Mouse (Mus musculus) cerebellum, adult 9-11 months (tissue): ENCODE results near the gene Micu1.

ENCODE experiments used
- DNase-seq: peaks from one replicate; pipeline ENCODE4 v3.0.0; 2022

Micu1 gene

DNA sequence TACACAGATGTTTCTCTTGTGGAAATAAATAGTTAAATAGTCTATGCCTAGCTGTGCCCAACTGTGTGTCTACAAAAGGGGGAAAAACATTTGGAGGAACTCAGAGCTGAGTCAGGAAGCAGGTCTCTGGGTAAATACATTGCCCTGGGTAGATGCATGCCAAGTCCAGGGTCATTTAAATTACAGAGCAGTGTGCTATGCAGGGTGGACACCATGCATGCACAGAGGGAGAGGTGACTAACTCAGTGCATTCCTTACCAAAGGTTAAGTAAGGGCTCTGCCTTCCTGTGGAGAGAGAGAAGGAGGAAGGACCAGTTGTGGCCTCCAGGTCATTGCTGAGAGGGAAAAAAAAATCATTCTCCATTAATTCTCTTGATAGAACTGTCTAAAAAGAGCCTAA is 22.4 kb downstream of the Micu1 start:
- no peak for DNase-seq

DNA sequence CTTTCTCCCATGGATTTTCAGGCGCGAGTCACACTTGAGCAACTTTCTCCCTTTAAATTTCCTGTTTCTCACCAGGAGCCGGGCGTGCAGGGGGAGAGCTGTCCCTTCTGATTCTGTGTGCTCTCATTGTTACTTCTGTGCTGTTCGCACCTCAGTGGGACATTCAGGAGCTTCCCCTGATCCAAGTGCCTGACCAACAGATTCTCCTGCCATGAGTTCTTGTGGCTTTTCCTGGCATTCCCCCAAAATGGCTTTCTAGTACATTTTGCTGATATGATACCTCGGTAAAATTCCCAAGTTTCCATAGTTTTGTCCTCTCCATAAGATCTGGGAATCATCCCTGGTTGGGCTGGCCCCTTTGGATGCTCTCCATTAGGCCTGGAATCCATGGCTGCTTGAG is 25.0 kb downstream of the Micu1 start:
- peak; percentile 28 for DNase-seq

DNA sequence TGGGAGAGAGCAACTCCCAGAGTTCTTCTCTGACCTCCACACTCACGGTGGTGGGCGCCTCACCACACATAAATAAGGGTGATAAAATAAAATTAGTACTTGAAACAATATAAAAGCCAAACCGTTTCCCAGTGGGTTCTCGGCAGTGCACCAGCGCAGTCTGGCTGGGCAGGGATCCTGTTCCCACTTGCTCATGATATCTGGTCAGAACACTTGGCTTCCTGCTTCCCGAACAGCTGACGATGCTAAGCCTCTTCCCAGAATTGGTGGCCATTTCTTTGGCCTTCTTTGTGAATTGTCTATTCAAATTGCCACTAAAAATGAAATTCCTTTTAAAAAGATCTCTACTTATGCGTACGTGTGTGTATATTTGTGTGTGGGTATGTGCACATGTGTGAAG is 27.0 kb downstream of the Micu1 start:
- no peak for DNase-seq

DNA sequence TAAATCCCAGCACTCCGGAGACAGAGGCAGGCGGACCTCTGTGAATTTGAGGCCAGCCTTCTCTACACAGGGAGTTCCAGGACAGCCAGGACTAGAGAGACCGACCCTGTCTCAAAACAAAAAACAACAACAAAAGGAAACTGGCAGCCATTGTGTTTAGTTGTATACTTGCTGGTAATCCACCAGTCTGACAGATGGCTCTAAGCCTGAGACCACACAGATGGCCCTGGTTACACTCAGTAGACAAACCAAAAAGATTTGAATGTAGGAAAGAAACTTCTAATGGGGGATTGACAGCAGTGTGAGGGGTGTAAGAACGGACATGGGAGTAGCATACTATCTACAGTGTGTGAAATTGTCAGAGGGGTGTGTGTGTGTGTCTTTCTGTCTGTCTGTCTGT is 27.6 kb downstream of the Micu1 start:
- DNase-seq: peak; percentile 53

DNA sequence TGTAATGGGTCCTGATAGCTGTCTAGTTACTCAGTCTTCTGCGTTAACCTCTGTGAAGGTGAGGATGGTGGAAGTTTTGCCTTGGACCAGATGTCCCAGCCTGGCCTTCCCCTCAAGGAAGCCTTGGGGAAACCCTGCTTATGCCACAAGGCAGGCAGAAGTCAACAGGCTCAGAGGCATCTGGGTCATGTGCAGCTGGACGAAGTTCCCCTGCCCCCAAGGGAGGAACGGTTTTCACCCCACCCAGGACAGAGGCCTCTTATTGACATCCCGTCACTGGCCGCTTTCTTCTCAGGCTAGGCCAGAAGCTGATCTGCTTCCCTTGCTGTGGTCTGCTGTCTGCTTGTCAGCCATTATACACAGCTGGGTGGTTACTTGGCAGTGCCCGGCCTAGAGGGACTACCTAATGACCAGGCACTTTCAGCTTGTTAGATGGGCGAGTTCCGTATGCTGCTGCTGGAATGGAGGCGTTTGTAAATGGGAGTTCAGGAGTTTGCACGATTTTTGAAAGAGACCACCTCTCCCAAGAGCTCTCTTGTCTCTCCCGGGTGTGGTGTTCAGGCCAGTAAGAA is 33.8 kb downstream of the Micu1 start:
- DNase-seq: no peak

DNA sequence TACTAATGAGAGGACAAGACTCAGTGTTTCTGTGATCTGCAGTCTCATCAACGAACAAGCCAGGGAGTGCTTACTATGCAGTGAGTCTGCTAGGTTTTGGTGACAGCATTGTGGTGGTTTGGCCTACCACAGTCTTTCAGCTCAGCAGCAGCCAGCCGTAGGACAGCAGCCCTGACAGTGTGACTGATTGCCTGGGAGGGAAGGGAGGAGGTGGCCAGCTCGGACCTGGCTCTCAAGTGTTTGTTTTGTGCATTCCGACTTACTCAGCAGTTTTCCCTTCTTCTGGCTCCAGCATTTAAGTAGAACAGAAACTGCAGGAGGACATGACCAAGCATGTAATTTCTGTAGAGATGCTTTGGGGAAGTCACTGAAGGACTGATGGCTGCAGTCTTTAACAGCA is 39.2 kb downstream of the Micu1 start:
- no peak for DNase-seq

DNA sequence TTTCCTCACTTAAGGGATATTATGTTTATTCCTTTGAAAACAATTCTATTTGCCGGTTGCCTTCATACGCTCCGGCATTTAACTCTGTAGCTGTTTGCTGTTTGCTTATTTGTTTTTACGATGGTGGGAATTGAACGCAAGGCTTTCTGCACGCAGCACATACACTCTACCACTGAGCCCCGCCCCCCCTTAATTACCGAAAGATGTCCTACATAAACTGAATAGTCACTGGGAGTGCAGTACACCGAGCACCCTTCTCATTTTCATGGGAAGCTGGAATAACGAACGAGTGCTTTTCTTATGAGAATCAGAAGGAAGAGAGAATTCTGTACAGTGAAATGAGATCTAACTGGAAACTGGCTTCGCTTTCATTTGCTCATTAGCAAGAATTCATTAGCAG is 41.1 kb downstream of the Micu1 start:
- no peak for DNase-seq

DNA sequence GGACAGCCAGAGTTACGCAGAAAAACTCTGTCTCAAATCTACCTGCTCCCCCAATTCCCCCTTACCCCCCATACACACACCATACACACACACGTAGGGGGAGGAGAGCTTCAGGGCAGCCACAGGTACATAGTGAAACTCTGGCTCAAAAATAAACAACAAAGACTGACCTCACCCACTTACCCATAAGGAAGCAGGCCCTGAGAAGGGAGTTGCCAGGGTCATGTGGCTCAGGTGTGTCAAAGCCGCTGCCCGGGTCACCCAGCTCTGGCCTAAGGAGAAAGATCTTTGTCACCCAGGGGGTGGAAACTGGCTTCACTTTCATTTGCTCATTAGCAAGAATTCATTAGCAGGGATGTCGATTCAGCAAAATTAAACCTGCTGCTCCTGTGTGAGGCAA is 41.7 kb downstream of the Micu1 start:
- no peak for DNase-seq

DNA sequence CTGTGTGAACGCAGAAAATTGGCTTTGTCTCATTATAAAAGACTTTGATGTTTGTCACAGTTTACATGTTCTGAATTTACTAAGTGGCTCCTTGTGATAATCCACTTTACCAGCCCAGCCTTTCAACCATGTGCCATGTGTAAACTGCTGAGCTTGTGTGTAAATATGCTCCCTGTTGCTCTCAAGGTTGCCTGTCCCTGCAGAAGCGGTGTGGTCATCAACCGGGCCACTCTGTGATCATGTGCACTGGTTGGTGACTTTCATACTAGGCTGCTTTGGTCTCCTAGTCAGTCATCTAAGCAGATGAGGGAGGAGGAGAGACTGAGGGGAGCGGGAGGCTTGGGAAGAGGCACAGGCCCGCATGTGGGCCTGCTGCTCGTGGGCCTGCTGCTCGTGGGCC is 45.1 kb downstream of the Micu1 start:
- no peak for DNase-seq

DNA sequence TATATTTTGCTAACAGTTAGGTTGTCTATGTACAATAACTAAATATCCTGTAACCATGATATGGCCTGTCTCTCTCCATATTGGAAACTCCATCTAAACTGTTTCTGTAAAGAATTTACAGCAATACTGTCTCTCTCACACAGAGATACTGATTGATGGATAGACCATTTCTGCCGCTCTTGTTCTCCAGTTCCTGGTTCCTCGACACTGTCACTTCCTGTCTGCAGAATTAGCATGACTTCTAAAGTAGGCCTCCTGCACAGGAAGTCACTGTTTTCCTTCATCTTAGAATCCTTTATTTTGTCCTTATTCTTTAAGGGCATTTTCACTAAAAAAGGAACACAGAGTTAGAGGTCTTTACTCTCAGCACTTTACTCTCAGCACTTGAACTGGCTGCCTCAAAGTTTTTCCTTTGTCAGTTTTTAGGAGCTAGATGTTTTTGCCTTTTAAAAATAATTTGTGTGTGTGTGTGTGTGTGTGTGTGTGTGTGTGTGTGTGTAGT is 46.5 kb downstream of the Micu1 start:
- DNase-seq: no peak

DNA sequence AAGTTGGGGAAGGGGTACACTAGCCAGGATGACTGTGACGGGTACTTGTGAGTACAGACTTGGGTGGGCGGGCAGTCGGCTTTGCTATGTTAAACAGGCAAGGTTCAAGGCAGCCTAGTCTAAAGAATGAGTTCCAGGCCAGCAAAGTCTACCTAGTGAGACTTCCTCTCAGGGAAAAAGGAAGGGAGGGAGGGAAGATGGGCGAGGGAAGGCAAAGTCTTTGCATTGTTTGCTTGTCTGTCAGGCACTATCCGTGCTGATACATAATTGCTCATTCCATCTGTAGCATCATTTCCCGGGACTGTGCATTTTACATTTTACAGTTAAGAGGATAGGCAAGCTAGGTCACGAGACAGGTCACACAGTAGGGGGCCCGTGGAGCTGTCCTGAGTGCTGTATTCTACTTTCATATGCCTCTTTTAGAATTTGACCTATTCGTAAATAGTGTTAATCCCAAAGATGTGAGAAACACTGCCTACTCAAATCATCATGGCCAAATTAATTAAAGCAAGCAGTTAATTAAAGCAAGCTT is 51.3 kb downstream of the Micu1 start:
- no peak for DNase-seq

DNA sequence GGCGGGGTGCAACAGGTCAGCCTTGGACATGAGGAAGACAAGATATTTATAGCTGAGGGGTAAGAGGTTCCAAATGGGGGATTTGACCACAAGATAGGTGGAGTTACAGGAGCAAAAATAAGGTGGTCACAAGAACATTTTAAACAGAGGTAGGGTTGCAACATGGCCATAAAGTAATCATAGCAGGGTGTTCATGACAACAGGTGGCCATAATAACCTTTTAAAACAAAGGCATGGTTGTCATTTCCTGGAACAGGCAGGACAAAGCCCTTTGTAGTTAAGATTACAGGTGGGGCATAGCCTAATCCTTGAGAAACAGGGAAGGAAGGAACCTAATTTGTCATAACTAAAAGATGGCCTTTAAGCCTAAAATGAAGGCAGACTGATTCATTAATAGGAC is 51.8 kb downstream of the Micu1 start:
- no peak for DNase-seq

DNA sequence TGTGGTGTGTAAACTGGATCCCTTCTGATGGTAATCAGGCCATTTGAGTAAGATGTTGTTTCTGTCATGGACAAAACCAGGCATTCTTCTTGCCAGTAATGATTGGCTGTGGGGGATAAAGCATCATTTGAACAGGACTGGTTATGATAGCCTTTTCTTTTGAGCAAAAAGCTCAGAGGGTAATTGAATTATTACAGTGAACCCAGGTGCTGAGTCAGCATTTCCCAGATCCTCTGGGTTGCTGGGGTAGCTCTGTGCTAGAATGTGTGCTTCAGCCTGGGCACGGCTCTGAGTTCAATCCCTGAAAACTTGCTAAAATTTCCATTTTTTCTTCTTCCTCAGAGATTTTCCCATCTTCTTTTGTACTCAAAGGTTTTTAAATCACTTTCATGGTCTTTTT is 52.6 kb downstream of the Micu1 start:
- DNase-seq: no peak

DNA sequence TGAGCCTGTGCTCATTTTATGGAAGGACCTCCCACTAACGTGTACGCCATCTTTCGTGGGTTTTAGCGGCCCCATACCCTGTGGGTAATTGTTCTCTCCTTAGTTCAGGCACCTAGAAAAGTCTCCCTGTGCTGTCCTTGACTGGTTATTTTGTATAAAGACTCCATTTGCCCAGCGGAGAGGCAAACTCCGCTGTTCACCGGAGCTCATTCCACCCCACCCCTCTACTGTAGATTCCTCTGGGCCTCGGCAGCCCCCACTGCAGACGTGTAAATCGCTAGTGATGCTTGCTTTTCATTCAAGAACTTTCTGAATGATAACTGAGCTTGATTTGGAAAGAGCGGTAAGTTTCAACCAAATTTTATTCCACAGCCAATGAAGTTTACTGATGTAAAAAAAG is 53.4 kb downstream of the Micu1 start:
- no peak for DNase-seq

DNA sequence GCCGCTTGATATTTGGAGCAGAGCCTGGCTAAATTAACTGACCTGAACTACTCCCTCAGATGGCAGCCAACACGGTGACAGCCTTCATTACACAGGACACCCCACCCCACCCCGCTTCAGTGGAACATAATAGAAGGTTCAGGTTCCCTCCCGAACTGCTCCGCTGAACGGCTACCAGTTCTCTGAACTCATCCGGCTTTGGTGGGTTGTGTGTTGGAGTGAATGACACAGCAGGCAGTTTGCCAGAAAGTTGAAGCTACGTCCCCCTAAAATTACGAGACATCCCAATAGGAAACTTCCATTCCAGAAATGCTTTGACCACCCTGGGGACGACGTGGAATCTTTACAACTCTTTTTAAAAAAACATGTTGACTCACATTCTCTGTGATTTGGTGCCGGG is 53.8 kb downstream of the Micu1 start:
- no peak for DNase-seq

DNA sequence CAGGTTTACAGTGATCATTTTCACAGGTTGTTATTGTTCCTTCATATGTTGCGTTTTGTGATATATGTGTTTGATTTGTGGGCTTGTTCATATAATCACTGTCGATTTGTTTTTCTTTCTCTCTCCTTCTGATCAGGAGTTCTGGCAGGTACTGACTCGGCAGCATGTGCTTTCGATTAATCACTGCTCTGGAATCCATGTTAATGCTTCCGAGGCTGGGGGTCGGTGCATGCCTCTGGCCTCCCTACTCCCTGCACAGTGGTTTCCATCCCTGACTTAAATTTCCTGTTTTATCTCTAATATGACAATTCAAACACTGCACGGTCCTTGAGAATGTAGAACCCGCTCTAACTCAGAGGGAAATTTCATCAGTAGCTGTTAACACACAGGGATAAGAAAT is 54.3 kb downstream of the Micu1 start:
- DNase-seq: no peak

DNA sequence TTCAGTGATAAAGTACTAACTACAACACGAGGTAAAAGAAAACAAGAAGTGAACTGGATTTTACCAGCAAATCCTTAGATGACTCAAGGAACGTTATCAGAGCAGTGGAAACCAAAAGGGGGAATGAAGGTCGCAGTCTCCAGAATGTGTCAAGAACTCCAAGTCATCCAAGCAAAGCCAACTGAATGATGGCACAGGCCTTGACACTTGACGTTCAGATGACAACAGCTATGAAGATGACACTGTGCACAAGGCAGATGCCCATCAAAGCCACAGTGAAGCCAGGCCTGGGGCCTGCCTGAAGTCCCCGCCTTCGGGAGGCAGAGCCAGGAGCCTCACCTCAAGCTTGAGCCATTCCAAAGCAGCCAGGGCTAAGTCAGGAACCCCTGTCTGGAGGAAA is 62.5 kb downstream of the Micu1 start:
- no peak for DNase-seq

DNA sequence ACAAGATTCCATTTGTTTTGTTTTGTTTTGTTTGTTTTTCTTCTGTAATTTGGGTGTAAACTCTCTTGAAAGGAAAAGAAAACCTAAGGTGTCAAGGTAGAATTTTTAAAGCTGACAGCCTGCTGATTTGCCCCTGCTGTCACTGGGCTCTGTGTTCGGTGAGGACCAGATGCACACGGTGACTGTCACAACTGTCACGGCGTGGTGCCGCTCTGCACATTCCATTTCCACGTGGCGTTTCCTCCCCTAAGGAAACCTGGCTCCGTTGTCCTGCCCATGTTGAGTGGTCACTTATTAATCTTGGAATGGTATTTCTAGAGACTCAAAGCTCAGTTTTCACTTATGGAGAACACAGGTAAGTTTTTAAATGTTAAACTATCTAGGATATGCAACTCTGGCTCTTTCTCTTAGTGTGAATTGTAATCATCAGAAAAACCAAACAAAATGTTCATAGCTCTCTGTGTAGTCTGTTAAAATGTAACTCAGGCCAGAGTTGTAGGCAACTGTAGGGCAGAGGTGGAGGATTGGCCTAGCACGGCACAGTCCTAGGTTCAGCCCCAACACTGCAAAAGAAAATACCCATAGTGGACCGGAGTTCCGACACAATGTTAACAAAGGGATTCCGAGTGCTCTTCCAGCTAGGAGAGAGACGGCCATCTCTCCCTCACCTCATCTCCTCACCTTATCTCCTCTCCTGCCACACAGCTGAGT is 66.2 kb downstream of the Micu1 start:
- DNase-seq: no peak

DNA sequence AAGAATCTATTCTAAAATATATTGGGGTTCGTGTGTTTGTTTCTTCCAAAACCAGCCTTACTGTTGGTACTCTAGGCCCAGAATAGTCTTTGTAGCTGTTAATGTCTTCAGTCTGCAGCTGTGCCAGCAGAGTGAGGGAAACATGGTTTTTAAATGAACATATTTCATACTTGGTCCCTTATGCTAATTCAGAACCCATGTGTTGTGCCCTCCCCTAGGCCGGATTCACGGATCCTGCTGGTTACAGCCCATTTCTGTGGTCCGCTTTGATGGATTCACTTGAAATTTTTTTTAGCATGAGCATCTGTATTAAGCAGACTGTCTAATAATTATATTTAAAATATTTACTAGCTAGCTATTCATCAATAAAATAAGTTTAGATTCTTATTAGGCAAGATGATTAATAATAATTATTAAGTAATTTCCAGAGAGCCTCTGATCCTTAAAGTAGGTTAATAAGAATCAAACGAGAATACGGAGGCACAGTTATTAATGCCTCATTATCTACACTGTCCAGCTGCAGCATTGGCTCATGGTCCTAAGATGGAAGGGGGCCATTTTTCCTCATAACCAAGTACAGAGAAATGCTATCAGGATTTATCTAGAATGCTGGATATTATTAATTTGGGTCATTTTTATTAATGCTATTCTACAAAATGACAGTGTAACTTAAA is 69.2 kb downstream of the Micu1 start:
- no peak for DNase-seq

DNA sequence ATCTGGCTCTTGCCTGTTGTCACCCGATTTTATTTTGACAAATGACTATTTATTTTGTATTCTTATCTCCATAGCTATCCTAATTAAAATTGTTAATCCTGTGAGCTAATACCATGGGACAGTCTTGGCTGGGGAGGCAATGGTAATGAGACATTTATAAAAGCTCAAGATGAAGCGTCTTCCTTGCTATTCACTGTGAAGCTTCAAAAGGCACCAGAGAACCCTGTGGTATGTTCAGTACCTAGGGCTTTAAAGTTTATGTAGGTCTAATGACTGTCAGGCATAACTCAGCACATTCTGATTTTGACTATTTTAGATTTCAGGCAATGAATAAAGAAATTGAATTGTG is 69.7 kb downstream of the Micu1 start:
- DNase-seq: no peak

DNA sequence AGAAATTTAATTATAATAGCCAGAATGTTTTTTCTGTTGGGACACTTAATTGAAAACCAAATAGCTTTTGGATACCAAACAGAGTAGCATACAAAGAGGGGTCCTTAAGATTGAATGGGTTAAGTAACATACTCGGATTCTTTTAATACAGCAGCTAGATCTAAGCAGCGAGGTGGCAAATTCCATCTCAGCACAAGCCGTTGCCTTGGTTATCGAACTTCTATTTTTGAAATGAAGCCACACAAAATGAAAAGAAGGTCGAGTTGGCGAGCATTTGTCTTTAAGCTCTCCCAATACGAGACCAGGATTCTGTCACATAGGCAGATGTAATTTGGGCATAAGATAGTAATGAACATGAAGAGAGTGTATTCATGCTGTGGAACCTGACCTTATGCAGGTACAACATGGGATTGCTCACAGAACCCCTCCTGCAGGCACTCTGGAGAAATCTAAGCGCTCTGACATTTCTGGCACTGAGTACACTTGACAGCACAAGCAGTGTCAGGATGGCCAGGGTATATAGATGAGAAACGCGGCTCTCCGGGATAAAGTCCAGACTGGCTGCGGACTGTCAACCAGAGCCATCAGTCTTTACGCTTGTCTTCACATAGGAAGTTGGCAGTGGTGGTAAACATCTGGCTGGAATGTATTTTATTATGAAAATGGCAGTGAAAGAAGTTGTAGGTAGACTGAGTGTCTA is 71.3 kb downstream of the Micu1 start:
- no peak for DNase-seq

DNA sequence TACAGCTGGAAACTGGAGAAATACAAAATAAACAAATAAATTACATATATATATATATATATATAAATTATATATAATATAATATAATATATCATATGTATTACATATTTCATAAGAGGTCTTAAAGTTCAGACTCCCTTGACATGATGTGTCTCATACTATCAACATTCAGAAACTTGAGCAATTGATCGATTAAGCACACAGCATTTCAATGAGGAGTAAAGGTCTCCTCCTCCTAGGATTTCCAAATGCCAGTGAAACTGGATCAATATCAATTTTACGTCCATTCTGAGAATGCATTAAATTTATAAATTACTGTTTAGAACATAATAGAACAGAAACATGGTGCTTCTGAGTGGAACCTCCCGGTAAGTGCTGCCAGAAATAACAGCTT is 71.9 kb downstream of the Micu1 start:
- no peak for DNase-seq

DNA sequence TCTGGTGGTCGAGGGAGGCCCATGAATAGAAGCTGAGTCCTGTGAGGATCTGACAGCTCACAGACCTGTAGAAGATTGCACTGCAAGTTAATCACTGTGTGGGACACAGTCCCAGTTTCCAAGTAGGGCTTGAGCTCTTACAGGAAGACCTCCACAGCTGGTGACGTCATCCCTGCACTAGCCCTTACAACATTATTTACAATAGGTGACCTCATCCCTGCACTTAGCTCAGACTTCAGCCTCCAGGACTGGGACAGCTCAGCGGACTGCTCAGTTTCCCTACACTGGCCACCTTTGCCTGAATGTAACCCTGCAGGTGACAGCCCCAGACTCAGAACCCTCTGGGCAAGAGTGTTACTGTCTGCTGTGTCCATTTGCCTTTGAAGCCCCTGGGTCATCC is 75.0 kb downstream of the Micu1 start:
- DNase-seq: no peak
